Mouse (Mus musculus): ENCODE data around the gene Pik3c2b.

DNA sequence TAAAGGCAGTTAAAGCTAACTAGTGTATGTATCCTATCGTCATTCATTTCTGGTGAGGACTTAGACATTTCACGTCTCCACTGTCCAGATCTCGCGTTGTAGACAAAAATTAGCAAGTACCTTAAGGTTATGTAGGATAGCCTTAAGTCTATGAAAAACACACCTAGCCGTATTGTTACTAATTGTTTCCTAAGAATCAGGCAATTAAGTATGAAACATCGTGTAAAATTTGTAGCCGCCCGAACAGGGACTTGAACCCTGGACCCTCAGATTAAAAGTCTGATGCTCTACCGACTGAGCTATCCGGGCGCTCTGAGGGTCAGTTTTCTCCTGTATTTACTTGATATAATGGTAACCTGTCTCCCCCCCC, 11.4 kb upstream of the Pik3c2b start:
- TF ChIP-seq CTCF (IDR thresholded peaks at IDR 0.05; ENCODE audit: control insufficient read depth, insufficient read depth, insufficient read length) (no peak), MYOD1 (IDR thresholded peaks at IDR 0.05; ENCODE audit: control insufficient read depth, insufficient read length, low read depth) (no peak), USF1 (IDR thresholded peaks at IDR 0.05; ENCODE audit: low read depth) (no peak), MAX (IDR thresholded peaks at IDR 0.05) (no peak), FOSL1 (IDR thresholded peaks at IDR 0.05; ENCODE audit: insufficient read depth, low read length, poor library complexity, severe bottlenecking) (no peak), MYOG (IDR thresholded peaks at IDR 0.05; ENCODE audit: control insufficient read depth, extremely low read depth, insufficient read length) (no peak)

All from C2C12 (cell line).